Mouse (Mus musculus) liver, embryonic 14.5 days (tissue): ENCODE measurements around the gene Rplp2.

Source experiments
- CTCF ChIP-seq: IDR thresholded peaks from 2 replicates; pipeline ENCODE4 v1.5.1; 2016; ENCODE audit warnings: antibody characterized with exemption, low read depth, control low read depth
- EP300 ChIP-seq: IDR thresholded peaks from 2 replicates; pipeline ENCODE4 v1.6.1; 2016; ENCODE audit warnings: antibody characterized with exemption, low read depth

DNA sequence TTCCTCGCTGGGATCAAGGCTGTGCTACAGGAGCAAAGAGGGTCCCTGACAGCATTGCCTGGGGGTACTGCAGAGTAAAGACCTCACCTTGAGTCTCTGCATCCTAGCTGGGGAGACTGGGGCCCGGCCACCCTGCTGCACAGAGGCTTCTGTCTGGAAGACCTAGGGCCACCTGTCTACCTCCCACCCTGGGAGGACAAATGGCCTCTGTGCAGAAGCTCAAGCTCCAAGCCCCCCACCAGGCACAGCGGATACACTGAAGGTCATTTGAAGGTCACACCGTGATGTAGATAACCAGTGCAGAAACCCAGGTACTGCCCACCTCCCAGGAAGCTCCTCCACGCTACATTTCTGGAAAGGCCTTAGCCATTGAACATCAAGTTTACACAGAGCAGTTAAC, 18.5 kb upstream of the Rplp2 start:
- TF ChIP-seq CTCF, result no peak
- TF ChIP-seq EP300, result no peak
